Mouse (Mus musculus) cortical plate, adult 2 months (tissue): ENCODE measurements around the gene Tcte3.
"Not testable (repeated sequence)": the region's sequence is repeated elsewhere in the genome, so short reads cannot be mapped to it uniquely, and the experiment has no call there.

ENCODE experiments used
- CTCF ChIP-seq: fragments of 200-500 bp; IDR thresholded peaks from 2 replicates; pipeline ENCODE4 v1.5.1; 2011; ENCODE audit warnings: mild to moderate bottlenecking, control low read depth, low read length; ENCODE audit not compliant: insufficient read depth; ENCODE audit errors: extremely low read depth
- POLR2A ChIP-seq: fragments of 200-500 bp; IDR thresholded peaks from 2 replicates; pipeline ENCODE4 v1.6.1; 2011; ENCODE audit warnings: mild to moderate bottlenecking, low read length, control low read depth; ENCODE audit not compliant: insufficient read depth; ENCODE audit errors: extremely low read depth

- TF ChIP-seq CTCF, POLR2A: not testable (repeated sequence)
Observed at GRCm38 (mm10) chr17:15021503-15022220, 19.6 kb downstream of the Tcte3 start.
